Mouse (Mus musculus): ENCODE measurements around the gene Ccdc130. TPM values are rescaled to one million over a fixed set of nuclear protein-coding genes. Genes with fewer than 3 reads are reported as not detected.

Ccdc130 gene
- polyA plus RNA-seq, 2 experiments from 2014 or later, result 52.0 to 56.6 TPM

DNA sequence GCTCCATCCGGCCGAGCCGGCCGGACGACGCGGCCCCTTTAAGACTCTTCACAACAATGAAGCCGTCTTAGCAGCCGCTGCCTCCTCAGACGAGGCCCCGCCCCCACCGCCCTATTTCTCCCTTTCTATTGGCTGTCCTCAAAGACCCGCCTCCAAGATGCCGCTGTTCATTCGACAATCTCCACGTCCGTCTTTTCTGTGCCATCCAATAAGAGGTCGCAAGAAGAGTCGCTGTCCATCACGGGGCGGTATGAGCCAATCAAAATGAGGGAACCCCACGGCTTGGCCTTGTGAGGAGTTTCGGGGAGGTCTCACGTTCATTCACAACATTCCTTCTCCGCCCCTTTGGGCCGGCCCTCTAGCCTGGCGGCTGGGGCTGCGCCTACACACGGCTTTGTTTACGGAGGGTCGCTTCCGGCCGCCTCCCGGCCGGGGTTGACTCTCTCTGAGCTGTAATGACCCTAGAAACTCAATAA lies 33.1 kb downstream of the Ccdc130 start, which contains the start of gene Zswim4:
Zswim4 (minus strand) TSS at position 58 of the 476 bp plus-strand sequence.
- ATAC-seq, result peak; percentile 98

DNA sequence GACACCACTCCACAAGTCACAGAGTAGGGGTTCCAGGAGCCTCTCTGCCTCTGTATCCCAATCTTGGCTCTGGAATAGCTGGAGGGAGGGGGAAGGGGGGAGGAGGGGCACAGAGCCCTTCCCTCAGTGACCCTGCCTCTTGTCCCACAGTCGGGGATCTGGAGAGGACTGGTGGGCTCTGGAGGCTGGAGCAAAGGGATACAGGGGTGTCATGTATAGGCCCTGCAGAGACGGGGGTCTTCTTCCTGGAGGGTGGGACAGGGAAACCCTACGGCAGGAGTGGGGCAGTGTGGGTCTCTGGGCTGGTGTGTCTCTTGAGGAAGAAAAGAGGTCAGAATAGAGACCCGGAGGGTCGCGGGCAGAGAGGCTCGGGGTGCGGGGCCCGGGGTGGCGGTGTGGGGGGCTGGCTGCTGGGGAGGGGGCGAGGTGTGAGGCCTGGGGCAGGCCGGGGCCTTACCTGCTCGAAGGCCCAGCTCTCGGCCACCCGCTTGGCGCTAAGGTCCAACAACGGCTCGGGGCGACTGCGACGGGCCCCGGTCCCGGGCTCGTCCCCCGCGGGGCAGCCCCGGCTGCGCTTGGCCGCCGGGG lies 33.7 kb downstream of the Ccdc130 start:
- no peak for ATAC-seq

DNA sequence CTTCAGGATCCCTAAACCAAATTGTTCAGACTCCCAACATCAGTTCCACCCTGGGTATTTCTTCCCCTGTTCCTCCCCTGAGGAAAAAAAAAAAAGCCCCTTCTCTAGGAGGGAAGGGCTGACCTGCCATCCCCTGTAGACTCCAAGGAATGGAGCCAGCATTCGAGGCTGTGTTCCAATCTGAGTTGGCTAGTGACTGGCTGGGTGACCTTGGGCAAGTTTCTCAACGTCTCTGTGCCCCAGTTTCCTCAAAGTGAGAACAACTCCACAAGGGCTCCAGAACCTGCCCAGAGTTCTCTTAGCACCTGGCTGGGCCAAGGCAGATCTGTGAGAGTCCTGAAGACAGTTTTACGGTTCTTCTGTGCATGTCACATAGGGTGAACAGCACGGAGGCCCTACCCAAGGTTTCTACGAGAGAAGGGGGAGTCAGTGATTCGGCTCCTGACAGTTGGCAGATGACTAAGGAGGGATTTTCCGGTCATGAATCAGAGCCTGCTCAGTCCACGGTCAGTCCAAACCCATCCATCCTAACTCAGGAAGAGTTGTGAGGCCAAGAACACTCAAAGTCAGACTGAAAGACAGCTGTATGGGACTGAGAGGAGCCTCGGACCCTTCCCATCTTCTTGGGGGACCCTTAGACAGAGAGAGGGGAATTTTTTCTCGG lies 34.3 kb downstream of the Ccdc130 start:
- no peak for ATAC-seq

DNA sequence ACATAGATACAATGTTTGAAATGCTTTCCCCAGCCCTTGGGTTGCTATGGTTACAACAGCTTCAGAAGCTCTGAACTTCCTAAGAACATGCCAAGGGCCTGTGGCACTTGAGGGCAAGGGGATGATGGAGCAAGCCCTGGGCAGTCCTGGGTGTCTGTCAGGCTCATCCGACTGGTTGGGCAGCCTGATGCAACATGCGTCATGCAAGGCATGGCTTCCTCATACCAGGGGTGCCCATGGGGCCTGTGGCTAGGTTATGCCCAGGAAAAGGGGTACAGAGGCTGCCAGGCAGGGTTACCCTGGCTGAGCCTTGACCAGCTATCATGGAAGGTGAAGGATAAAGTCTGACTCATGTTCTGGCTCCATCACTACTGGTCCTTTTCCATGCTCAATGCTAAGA lies 37.1 kb downstream of the Ccdc130 start:
- ATAC-seq, result no peak

DNA sequence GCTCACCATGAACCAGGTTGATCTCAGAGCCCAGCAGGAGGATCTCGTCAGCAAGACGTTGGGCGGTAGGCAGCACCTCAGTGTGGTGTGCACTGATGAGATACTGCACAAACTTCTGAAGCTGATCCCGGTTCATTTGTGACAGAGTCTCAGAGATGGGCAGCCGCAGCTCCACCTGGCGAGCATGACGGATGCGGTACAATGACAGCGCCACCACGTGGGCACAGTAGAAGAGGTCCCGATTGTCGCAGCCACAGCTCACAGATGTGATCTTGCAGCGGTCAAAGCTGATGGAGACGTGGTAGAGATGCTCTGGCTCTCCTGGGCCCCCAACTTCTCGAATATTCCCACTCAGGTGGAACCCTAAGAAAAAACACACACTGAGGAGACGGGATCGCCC lies 39.4 kb downstream of the Ccdc130 start:
- no peak for ATAC-seq

DNA sequence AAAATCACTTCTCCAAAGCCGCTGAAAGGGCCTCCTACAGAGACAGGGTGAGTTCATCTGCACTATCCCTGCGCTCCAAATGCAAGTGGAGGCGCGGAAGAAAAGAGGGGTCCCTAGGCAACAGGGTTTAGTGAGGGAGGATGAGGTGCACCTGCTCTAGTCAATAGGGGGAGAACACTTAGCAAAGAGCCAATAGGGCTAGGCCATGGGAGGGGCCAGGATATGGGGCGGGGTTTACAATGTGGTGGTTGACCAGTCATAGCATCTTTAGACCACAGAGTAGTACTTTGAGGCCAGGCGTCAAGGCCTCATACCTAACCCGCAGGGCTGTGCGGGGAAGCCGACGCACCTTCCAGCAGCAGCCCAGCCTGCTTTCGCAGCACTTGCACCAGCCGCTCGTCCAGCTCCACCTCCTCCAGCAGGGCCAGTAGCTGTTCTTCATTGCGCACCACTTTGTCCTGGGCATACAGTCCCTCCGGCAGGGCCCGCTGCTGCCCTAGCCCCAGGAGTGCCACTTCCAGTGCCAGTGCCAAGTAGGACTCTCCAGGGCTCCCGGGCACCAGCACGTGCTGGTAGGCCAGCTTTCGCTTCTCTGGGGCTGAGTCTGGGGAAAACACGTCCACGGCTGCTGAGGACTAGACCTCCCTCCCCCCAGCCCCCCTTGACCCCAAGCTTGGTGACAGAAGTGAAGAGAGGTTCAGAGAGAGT lies 46.7 kb downstream of the Ccdc130 start:
- no peak for ATAC-seq

DNA sequence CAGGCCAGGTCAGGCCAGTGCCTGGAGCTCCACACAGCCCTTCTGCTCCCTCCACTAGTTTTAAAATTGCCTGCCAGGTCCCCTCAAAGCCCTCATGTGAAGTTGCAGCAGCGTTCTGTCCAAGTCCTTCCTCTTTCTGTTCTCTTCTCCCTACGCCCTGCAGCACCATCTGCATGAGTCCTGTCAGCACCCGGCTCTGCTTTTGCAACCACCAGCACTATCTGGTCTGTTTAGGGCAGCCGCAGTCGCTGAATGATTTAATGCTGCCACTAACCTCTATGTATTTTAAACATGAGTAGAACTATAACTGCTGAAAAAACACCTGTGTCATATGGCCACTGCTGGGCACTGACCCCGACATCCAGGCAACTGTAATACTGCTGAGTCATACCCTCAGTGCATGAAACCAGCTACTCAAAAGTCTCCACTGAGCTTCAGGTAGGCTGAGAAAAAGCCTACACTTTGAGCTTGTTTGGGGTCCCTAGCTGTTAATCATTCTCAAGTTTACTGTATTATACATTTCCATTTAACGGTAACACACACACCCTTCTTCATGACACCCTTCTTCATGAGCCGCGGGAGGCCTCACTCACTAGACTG lies 47.5 kb downstream of the Ccdc130 start:
- ATAC-seq, result no peak

DNA sequence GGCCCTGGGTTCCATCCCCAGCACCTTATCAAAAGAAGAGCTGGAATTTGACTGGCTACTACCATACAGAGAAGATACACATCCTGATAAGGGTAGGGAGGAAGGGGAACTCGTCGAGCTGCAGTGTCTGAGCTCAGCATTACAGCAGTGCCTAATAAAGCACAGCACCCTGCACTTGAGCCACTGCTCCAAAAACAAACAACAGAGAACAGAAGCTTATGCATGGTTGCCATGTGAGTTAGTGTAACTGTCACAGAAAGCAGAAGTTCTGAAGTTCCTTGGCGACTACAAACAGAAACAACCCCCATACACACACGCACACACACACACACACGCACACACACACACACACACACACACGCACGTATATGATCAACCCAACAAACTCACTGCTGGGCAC lies 50.1 kb downstream of the Ccdc130 start:
- ATAC-seq, result no peak

DNA sequence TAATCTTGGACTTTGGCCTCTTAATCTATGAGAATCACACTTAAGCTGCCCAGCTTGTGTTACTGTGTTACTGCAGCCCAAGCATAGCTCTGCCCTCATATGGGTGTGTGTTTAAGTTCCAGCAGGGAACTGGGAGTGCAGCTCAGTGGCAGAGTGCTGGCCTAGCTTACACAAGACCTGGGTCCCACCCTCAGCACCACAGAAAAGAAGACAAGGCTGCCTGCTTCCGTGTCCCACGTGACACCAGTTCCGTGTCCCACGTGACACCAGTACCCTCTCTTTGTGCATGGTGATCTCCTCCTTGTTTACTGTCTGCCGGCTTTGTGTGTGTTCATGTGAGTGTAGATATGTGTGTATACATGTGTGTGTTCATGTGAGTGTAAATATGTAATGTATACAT lies 52.0 kb downstream of the Ccdc130 start:
- no peak for ATAC-seq

DNA sequence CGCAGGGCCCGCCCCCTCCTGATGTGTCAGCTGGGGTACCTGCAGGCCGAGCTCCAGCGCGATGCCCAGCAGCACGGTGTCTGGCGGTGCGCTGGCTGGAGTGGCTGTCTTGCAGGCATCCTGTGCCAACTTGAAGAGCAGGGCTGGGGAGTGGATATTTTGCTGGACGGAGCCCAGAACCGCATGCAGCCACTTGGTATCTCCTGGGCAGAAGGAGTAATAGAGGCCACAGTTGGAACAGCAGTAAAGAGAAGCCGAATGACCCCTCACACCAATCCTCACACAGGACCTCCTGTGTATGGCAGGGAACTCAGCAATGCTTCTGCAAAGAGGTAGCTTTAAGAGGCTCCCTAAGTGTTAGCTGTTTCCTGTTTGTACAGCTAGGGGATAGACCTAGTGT lies 53.0 kb downstream of the Ccdc130 start:
- no peak for ATAC-seq

DNA sequence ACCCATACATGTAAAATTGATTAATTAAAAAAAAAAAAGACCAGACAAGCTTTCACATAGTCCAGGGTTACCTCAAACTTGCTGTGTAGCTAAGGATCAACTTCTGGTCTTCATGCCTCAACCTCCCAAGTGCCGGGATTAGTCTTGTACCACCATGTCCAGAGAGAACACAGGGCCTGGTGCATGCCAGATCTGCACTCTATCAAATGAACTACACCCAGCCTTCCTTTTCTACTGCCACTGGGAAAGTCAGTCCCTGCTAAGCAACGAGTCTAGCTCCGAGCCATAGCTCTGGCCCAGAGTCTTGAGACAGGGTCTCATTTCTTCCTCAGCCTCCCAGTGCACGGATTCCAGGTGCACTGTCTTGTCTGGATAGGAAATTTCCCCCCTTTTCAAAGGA lies 56.9 kb downstream of the Ccdc130 start:
- ATAC-seq, result no peak

DNA sequence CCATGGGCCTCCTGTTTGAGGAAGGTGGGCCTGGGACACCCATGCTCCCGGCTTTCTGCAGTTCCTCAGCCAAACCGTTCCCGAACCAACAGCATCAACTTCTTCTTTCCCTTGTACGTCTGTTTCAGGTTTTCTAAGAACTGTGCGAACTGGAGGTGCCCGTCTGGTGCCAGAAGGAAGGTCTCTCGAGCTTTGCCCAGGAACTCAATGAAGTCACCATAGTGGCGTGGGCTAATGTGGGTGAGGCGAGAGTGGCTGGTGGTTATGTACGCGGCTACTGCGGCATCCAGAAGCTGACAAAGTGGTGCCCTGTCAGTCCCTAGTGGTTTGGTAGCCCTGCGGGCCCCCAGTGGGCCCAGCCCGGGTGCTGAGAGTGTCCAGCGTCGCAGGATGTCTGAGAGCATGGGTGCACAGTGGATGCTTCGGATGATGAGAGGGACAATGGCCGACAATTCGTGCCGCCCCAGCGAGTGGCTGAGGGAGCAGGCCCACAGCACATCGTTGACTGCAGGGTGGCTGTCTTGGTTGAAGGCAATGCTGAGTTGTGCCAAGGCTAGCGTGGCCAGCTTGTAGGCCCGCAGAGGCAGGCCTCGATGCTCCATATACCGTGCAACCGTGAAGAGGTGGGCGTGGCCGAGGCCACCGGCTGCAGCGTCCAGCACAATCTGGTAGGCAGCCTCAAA lies 58.2 kb downstream of the Ccdc130 start:
- no peak for ATAC-seq

DNA sequence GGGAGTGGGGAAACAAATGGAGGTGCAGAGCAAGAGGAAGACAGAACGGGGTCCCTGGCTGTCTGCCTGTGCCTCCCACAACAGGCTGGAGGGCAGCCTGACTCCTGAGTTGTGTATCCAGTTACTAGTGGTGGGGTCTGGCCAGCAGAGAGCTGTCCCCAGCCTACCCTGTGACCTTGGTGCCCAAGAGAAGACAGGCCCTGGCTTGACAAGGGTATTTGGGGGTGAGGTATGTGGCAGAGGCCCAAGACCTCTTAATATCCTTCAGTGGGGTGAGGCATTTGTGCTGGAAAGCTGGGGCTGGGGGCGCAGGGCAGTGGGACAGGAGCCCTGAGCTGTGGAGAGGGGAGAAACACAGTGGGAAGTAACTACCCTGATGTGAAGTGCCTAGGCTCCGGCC lies 59.0 kb downstream of the Ccdc130 start:
- no peak for ATAC-seq

DNA sequence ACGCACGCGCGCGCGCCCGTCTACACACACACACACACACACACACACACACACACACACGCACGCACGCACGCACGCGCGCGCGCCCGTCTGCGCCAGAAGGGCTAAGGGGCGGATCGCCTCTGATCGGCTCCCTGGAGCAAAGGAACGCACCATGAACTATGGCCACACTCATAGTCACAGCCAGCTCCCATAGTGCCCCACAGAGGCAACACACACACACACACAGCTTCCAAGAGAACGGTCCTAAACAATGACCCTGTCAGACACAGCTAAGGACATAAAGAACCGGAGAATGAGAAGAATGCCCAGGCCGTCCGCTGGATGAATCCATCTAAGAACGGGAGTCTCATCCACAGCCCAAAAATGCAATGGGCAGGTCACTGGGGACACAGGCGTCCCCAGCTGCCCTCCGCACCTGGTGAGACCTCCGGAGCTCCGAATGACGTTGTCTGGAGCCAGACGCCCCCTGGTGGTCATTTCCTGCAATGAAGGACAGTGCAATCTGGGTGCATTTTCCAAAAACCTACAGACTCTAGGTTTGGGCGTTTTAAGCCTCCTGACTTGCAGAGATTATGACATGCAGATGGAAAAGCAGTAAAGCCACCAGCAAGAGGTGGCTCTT lies 59.9 kb downstream of the Ccdc130 start:
- ATAC-seq, result peak; percentile 76

DNA sequence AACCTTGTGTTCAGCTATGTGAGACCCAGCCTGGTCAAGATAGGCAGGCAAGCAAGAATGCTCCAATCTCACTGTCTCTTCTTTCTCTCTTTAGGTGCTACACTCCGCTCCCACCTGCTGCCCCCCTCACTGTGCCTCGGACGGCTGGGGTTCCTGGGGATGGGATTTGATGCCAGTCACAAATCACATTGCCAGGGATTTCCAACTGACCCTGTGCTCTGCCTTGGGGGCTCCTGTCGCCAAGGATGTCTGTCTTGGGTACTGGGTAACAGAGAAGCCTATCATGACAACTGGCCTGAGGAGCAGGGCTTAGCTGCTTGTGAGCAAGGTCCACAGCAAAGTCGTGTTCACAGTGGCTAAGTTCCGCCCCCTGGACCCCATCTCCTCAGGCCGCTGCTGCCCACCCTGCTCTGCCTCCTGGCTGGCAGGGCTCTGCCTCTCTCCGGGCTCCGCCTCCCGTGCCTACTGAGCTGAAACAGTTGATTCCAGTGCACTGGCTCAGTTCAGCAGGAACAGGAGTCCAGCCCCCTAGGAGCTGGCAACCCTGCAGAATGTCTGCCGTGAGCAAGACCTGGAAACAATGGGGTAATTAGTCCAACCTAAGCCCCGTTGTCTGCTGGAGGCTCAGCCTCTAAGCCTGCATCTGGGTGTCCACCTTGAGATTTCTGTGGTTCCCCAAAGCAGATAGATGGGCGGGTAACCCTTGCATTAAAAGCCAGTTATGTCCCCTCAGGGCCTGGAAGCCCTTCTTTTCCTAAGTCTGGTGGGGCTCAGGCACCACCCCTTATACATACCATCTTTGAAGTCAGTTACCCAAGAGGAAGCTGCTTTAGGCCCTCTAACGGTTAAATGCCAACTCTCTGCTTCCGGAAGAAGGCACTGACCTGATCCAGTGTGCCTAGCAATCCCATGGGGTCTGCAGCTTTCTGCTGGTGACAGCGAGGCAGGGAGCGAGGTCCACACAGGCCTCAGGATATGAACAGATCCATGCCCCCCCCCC lies 61.5 kb downstream of the Ccdc130 start:
- no peak for ATAC-seq

DNA sequence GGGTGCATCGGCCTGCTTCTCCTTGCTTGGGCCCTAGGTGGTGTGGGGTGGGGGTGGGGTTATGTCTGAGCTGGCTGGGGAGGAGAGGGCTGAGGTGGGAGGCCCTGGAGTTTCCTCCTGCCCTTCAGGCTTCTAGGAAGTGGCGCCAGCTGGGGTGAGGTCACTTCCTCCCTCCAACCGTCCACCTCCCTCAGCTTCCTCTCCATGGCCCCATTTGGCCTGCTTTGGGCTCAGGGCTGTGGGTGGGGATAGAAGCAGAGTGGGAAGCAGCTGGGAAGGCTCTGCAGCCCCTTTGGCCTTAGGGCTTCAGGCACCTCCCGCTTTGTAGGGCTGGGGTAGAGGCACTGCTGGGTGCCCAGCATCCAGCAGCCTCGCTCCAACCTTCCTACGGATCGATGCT lies 62.4 kb downstream of the Ccdc130 start:
- no peak for ATAC-seq

Other genes with a start within 250 kb of the Ccdc130 start
- 1 to 10 TPM; 2.0 to 2.9 TPM for gene Palm3, start 248.9 kb downstream of the Ccdc130 start, polyA plus RNA-seq (2017; shearing (Covaris generic))
- 100 to 1,000 TPM; 261 to 389 TPM for gene Il27ra, start 227.8 kb downstream of the Ccdc130 start, polyA plus RNA-seq (2017; shearing (Covaris generic))
- gene Rln3, start 225.4 kb downstream of the Ccdc130 start, polyA plus RNA-seq (2017; shearing (Covaris generic)), result 10 to 100 TPM; 45.1 to 59.1 TPM
- gene Gm10643, start 205.2 kb downstream of the Ccdc130 start, polyA plus RNA-seq (2017; shearing (Covaris generic)), result 1 to 10 TPM; 1.2 to 1.7 TPM
- 10 to 100 TPM; 10.9 to 14.0 TPM for gene Rfx1, start 203.5 kb downstream of the Ccdc130 start, polyA plus RNA-seq (2017; shearing (Covaris generic))
- gene Dcaf15, start 165.6 kb downstream of the Ccdc130 start, polyA plus RNA-seq (2017; shearing (Covaris generic)), result 10 to 100 TPM; 14.5 to 15.5 TPM
- 10 to 100 TPM in 1 of 2 experiments, 1 to 10 TPM in 1; 6.1 to 13.1 TPM for gene Podnl1, start 144.4 kb downstream of the Ccdc130 start, polyA plus RNA-seq (2017; shearing (Covaris generic))
- gene Cc2d1a, start 122.4 kb downstream of the Ccdc130 start, polyA plus RNA-seq (2017; shearing (Covaris generic)), result 10 to 100 TPM; 12.7 to 19.2 TPM
- 1 to 10 TPM; 1.1 to 3.2 TPM for gene 4930432K21Rik, start 122.4 kb downstream of the Ccdc130 start, polyA plus RNA-seq (2017; shearing (Covaris generic))
- under 1 TPM in 1 of 2 experiments, not detected in 1; 0.81 TPM for gene Nanos3, start 85.2 kb downstream of the Ccdc130 start, polyA plus RNA-seq (2017; shearing (Covaris generic))
- 1 to 10 TPM; 3.3 to 4.3 TPM for gene Zswim4, start 33.3 kb downstream of the Ccdc130 start, polyA plus RNA-seq (2017; shearing (Covaris generic))
- gene D8Ertd738e, start 20.7 kb downstream of the Ccdc130 start, polyA plus RNA-seq (2017; shearing (Covaris generic)), result 100 to 1,000 TPM; 365 to 370 TPM
- 1 to 10 TPM; 7.2 to 9.5 TPM for gene Mri1, start 13.1 kb downstream of the Ccdc130 start, polyA plus RNA-seq (2017; shearing (Covaris generic))
- gene Cacna1a, start 118.1 kb upstream of the Ccdc130 start, polyA plus RNA-seq (2017; shearing (Covaris generic)), result 10 to 100 TPM in 1 of 2 experiments, 1 to 10 TPM in 1; 8.0 to 11.2 TPM

All from CD4-positive, CD25-positive, alpha-beta regulatory T cell, adult 4 months (primary cell).